Mouse (Mus musculus) small intestine, adult 2 months (tissue): ENCODE measurements around the gene Klhl18.

Source experiments
- CTCF ChIP-seq: fragments of 200-500 bp; IDR thresholded peaks from 2 replicates; pipeline ENCODE4 v1.5.1; 2012; ENCODE audit warnings: low read depth, mild to moderate bottlenecking, control low read depth, inconsistent platforms, low read length, moderate library complexity, mixed read lengths; ENCODE audit not compliant: insufficient replicate concordance, insufficient read length; ENCODE audit errors: extremely low read depth
- POLR2A ChIP-seq: fragments of 200-500 bp; IDR thresholded peaks from 2 replicates; pipeline ENCODE4 v1.6.1; 2012; ENCODE audit warnings: low read depth, mild to moderate bottlenecking, control low read depth, inconsistent platforms, low read length, moderate library complexity

GRCm38 (mm10) chr9:110457926-110458325 lies 18.6 kb downstream of the Klhl18 start:
- no peak for TF ChIP-seq CTCF
- TF ChIP-seq POLR2A = no peak
